Mouse (Mus musculus): ENCODE data around the gene Camkv. TPM values are rescaled to one million over a fixed set of nuclear protein-coding genes. Genes with fewer than 3 reads are reported as not detected.

Gene Camkv
- polyA plus RNA-seq, 1 experiment: 459 TPM

- no peak for TF ChIP-seq POLR2A (IDR thresholded peaks at IDR 0.05; ENCODE audit: extremely low read depth, insufficient read depth, low read length)
- TF ChIP-seq CTCF (IDR thresholded peaks at IDR 0.05; ENCODE audit: extremely low read depth, insufficient read depth, low read length): no peak
- H3K4me1 ChIP-seq (ENCODE audit: control insufficient read depth, insufficient read depth, low read length): peaks cover 8% of the 10 kb centered on the region
- peak overlapping the region; percentile 97 for H3K27ac ChIP-seq (ENCODE audit: insufficient read depth, low read length)
- 0 out of 2 replicates have a peak overlapping the region, but pooled peaks have one; percentile 16 for H3K4me3 ChIP-seq (ENCODE audit: insufficient read depth, low read length)
Observed at GRCm38 (mm10) chr9:107983421-107983890, 48.0 kb downstream of the Camkv start.

GRCm38 (mm10) chr9:107984052-107984753 lies 48.7 kb downstream of the Camkv start:
- H3K27ac ChIP-seq (ENCODE audit: insufficient read depth, low read length): peak overlapping the region; percentile 97
- TF ChIP-seq POLR2A (IDR thresholded peaks at IDR 0.05; ENCODE audit: extremely low read depth, insufficient read depth, low read length) (no peak), CTCF (IDR thresholded peaks at IDR 0.05; ENCODE audit: extremely low read depth, insufficient read depth, low read length) (no peak)
- H3K4me3 ChIP-seq (ENCODE audit: insufficient read depth, low read length): peak overlapping the region; percentile 41
- peaks cover 8% of the 10 kb centered on the region for H3K4me1 ChIP-seq (ENCODE audit: control insufficient read depth, insufficient read depth, low read length)

- no peak for TF ChIP-seq POLR2A (IDR thresholded peaks at IDR 0.05; ENCODE audit: extremely low read depth, insufficient read depth, low read length)
- no peak for TF ChIP-seq CTCF (IDR thresholded peaks at IDR 0.05; ENCODE audit: extremely low read depth, insufficient read depth, low read length)
- Histone ChIP-seq H3K4me3 (ENCODE audit: insufficient read depth, low read length) (peak overlapping the region; percentile 41), H3K4me1 (ENCODE audit: control insufficient read depth, insufficient read depth, low read length) (peaks cover 8% of the 10 kb centered on the region), H3K27ac (ENCODE audit: insufficient read depth, low read length) (peak overlapping the region; percentile 97; the same call in 1 of the 2 replicates)
Observed at GRCm38 (mm10) chr9:107984754-107985055, 49.2 kb downstream of the Camkv start.

GRCm38 (mm10) chr9:107985131-107986119 lies 50.0 kb downstream of the Camkv start, which contains the start of gene Inka1:
Inka1 (minus strand) TSS chr9:107985879.
- TF ChIP-seq CTCF (IDR thresholded peaks at IDR 0.05; ENCODE audit: extremely low read depth, insufficient read depth, low read length) (no peak), POLR2A (IDR thresholded peaks at IDR 0.05; ENCODE audit: extremely low read depth, insufficient read depth, low read length) (no peak)
- Histone ChIP-seq H3K27ac (ENCODE audit: insufficient read depth, low read length) (peak within 1 kb of the TSS; percentile 97), H3K4me1 (ENCODE audit: control insufficient read depth, insufficient read depth, low read length) (peaks cover 8% of the 10 kb centered on the region), H3K4me3 (ENCODE audit: insufficient read depth, low read length) (peak within 1 kb of the TSS; percentile 41)

GRCm38 (mm10) chr9:107986376-107986775 lies 50.9 kb downstream of the Camkv start:
- peaks cover 8% of the 10 kb centered on the region for H3K4me1 ChIP-seq (ENCODE audit: control insufficient read depth, insufficient read depth, low read length)
- no peak overlapping the region for H3K27ac ChIP-seq (ENCODE audit: insufficient read depth, low read length)
- H3K4me3 ChIP-seq (ENCODE audit: insufficient read depth, low read length): peak overlapping the region; percentile 41; the same call in 1 of the 2 replicates
- TF ChIP-seq CTCF (IDR thresholded peaks at IDR 0.05; ENCODE audit: extremely low read depth, insufficient read depth, low read length) (peak; percentile 91), POLR2A (IDR thresholded peaks at IDR 0.05; ENCODE audit: extremely low read depth, insufficient read depth, low read length) (no peak)

GRCm38 (mm10) chr9:107987950-107988349 lies 52.5 kb downstream of the Camkv start:
- H3K4me1 ChIP-seq (ENCODE audit: control insufficient read depth, insufficient read depth, low read length): no peaks in the 10 kb centered on the region
- H3K4me3 ChIP-seq (ENCODE audit: insufficient read depth, low read length): no peak overlapping the region
- TF ChIP-seq CTCF (IDR thresholded peaks at IDR 0.05; ENCODE audit: extremely low read depth, insufficient read depth, low read length) (no peak), POLR2A (IDR thresholded peaks at IDR 0.05; ENCODE audit: extremely low read depth, insufficient read depth, low read length) (no peak)
- no peak overlapping the region for H3K27ac ChIP-seq (ENCODE audit: insufficient read depth, low read length)

- Histone ChIP-seq H3K4me3 (ENCODE audit: insufficient read depth, low read length) (no peak within 1 kb of the TSS), H3K4me1 (ENCODE audit: control insufficient read depth, insufficient read depth, low read length) (no peaks in the 10 kb centered on the region), H3K27ac (ENCODE audit: insufficient read depth, low read length) (no peak within 1 kb of the TSS)
- TF ChIP-seq POLR2A (IDR thresholded peaks at IDR 0.05; ENCODE audit: extremely low read depth, insufficient read depth, low read length) (no peak), CTCF (IDR thresholded peaks at IDR 0.05; ENCODE audit: extremely low read depth, insufficient read depth, low read length) (no peak)
Observed at GRCm38 (mm10) chr9:107992197-107992596, 56.7 kb downstream of the Camkv start, which contains the start of gene Cdhr4. Cdhr4 (plus strand) TSS chr9:107992497.

- Histone ChIP-seq H3K4me3 (ENCODE audit: insufficient read depth, low read length) (no peak overlapping the region), H3K27ac (ENCODE audit: insufficient read depth, low read length) (no peak overlapping the region), H3K4me1 (ENCODE audit: control insufficient read depth, insufficient read depth, low read length) (no peaks in the 10 kb centered on the region)
- TF ChIP-seq CTCF (IDR thresholded peaks at IDR 0.05; ENCODE audit: extremely low read depth, insufficient read depth, low read length) (no peak), POLR2A (IDR thresholded peaks at IDR 0.05; ENCODE audit: extremely low read depth, insufficient read depth, low read length) (no peak)
Observed at GRCm38 (mm10) chr9:107993013-107993412, 57.5 kb downstream of the Camkv start.

- TF ChIP-seq POLR2A (IDR thresholded peaks at IDR 0.05; ENCODE audit: extremely low read depth, insufficient read depth, low read length): no peak
- no peak for TF ChIP-seq CTCF (IDR thresholded peaks at IDR 0.05; ENCODE audit: extremely low read depth, insufficient read depth, low read length)
- Histone ChIP-seq H3K27ac (ENCODE audit: insufficient read depth, low read length) (no peak overlapping the region), H3K4me3 (ENCODE audit: insufficient read depth, low read length) (no peak overlapping the region), H3K4me1 (ENCODE audit: control insufficient read depth, insufficient read depth, low read length) (no peaks in the 10 kb centered on the region)
Observed at GRCm38 (mm10) chr9:107994464-107994863, 59.0 kb downstream of the Camkv start.
